Mouse (Mus musculus) lung, postnatal 0 days (tissue): ENCODE results near the gene Abi3bp. TPM values are rescaled to one million over a fixed set of nuclear protein-coding genes. Genes with fewer than 3 reads are reported as not detected.
A peak's percentile ranks its signal among the peaks of the same experiment; 100 is the strongest.

ENCODE experiments used
- ATAC-seq: fragments of 200-750 bp; cut with Nextera tagmentation; 2 replicates; pipeline ENCODE4 v1.8.0; 2017; ENCODE audit warnings: moderate library complexity
- DNase-seq: peaks from one replicate; pipeline ENCODE4 v3.0.0-alpha.2; 2016; ENCODE audit warnings: low spot score
- H3K27ac ChIP-seq: fragments of 300-500 bp; sonication (generic); 2 replicates; pipeline ENCODE4 v1.5.1; 2014; ENCODE audit warnings: antibody characterized with exemption, mild to moderate bottlenecking, low read length, mixed read lengths
- H3K27me3 ChIP-seq: fragments of 300-500 bp; sonication (generic); replicated peaks from 2 replicates; pipeline ENCODE4 v1.6.1; 2014; ENCODE audit warnings: low read length, mixed read lengths; ENCODE audit not compliant: insufficient read depth
- H3K36me3 ChIP-seq: fragments of 300-500 bp; sonication (generic); 2 replicates; pipeline ENCODE4 v1.6.1; 2014; ENCODE audit warnings: low read length, mixed read lengths; ENCODE audit not compliant: insufficient read depth
- H3K4me1 ChIP-seq: fragments of 300-500 bp; sonication (generic); 2 replicates; pipeline ENCODE4 v1.6.1; 2014; ENCODE audit warnings: antibody characterized with exemption, low read depth, low read length, mixed read lengths; ENCODE audit not compliant: insufficient read depth
- H3K4me2 ChIP-seq: fragments of 300-500 bp; sonication (generic); replicated peaks from 2 replicates; pipeline ENCODE4 v1.6.1; 2014; ENCODE audit warnings: low read depth, mild to moderate bottlenecking, low read length, moderate library complexity, mixed read lengths
- H3K4me3 ChIP-seq: fragments of 300-500 bp; sonication (generic); 2 replicates; pipeline ENCODE4 v1.5.1; 2014; ENCODE audit warnings: low read depth, low read length
- H3K9ac ChIP-seq: fragments of 300-500 bp; sonication (generic); replicated peaks from 2 replicates; pipeline ENCODE4 v1.6.1; 2014; ENCODE audit warnings: low read depth, mild to moderate bottlenecking
- H3K9me3 ChIP-seq: fragments of 300-500 bp; sonication (generic); 2 replicates; pipeline ENCODE4 v1.6.1; 2016; ENCODE audit warnings: low read length, mixed read lengths
- CTCF ChIP-seq: IDR thresholded peaks from 2 replicates; pipeline ENCODE4 v1.5.1; 2016; ENCODE audit warnings: antibody characterized with exemption, mild to moderate bottlenecking
- EP300 ChIP-seq: IDR thresholded peaks from 2 replicates; pipeline ENCODE4 v1.6.1; 2016; ENCODE audit warnings: antibody characterized with exemption, mild to moderate bottlenecking, control low read depth
- WGBS: fragments of 180-500 bp; shearing (Covaris S2); extraction: QIAGEN DNeasy Blood & Tissue Kit; methylation state at CpG from one replicate; pipeline ENCODE4 v1.1.7; 2014; 5-methylcytosine and 5-hydroxymethylcytosine counted together
- polyA plus RNA-seq: library from polyadenylated mRNA; unstranded; fragments of >200 nt; fragmentation: Nextera tagmentation; extraction: Ambion mirVana; gene quantifications from 2 replicates; pipeline ENCODE4 v1.2.1, GENCODE M21; 2015

Gene Abi3bp
- polyA plus RNA-seq, 1 experiment from 2014 or later, result 8.4 TPM

DNA sequence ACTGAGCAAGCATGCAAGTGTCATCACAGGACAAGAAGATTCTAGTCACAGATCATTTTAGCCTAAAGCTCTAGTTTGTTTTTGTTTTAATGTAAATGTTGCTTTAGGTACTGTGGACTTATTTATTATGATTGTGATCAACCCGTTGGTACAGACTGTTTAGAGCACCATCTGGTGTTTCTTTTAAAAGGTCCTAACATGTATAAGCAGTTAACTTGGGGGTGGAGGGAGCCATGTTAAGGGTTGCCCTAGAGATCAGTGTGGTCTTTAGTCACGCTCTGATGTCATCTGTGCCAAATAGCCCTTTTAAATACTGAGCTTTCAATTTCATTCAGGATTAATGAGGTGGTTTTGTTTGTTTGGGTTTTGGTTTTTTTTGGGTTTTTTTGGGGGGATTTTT lies 218.8 kb downstream of the Abi3bp start:
- no peak overlapping the region for H3K9ac ChIP-seq
- DNase-seq (no peak), ATAC-seq (no peak)
- WGBS, result 67% methylated on average over 2 of the region's 2 CpGs
- TF ChIP-seq CTCF (no peak), EP300 (no peak)
- H3K36me3 ChIP-seq, result peaks cover 16% of the 10 kb centered on the region; the same call in 1 of the 2 replicates
- no peak overlapping the region for H3K27ac ChIP-seq
- no peaks in the 10 kb centered on the region for H3K4me1 ChIP-seq
- no peaks in the 10 kb centered on the region for H3K9me3 ChIP-seq
- H3K4me3 ChIP-seq, result no peak overlapping the region
- no peak overlapping the region for H3K4me2 ChIP-seq
- H3K27me3 ChIP-seq, result no peaks in the 10 kb centered on the region

DNA sequence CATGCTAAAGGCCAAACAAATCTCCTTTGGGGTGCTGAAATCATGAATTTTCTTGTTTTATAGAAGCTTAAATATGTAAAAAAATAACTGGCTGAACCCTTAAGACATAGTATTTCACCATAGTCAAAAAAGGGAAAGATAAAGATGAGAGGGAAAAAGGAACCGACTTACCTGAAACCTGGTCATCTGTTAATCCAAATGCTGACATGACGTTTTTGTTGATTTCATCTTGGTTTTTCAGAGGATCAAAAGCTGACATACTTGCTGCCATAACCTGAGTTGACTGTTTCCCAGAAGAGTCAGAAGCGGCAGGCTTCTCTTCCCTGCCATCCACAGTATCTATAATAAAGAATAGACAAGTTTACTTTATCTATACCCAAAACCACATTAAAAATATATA lies 223.2 kb downstream of the Abi3bp start:
- TF ChIP-seq EP300 (no peak), CTCF (no peak)
- Histone ChIP-seq H3K9ac (no peak overlapping the region), H3K4me3 (no peak overlapping the region), H3K9me3 (no peaks in the 10 kb centered on the region), H3K4me1 (no peaks in the 10 kb centered on the region), H3K27ac (no peak overlapping the region), H3K4me2 (no peak overlapping the region), H3K27me3 (no peaks in the 10 kb centered on the region), H3K36me3 (peaks cover 8% of the 10 kb centered on the region; the same call in 1 of the 2 replicates)
- DNase-seq (no peak), ATAC-seq (no peak)
- WGBS, result 92% methylated on average over 3 of the region's 3 CpGs

DNA sequence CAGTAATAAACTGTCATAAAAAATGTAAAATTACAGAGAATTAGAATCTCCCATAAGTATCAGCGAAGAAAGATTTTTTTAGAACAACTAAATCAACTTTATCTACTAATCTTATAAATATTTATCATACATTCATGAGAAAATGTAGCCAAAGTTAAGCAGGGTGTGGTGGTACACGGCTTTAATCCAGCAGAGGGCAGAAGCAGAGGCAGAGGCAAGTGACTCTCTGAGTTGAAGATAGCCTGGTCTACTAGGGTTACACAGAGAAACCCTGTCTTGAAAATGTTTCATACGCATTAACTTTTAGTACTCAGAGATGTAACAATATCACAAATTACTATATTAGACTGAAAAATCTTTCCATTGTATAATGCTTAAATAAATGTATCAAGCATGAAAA lies 228.1 kb downstream of the Abi3bp start:
- no peak for TF ChIP-seq EP300
- TF ChIP-seq CTCF, result peak; percentile 45

GRCm38 (mm10) chr16:56710071-56710470 lies 232.4 kb downstream of the Abi3bp start:
- H3K9me3 ChIP-seq, result no peaks in the 10 kb centered on the region
- no peak overlapping the region for H3K4me3 ChIP-seq
- no peaks in the 10 kb centered on the region for H3K27me3 ChIP-seq
- DNase-seq (no peak), ATAC-seq (no peak)
- H3K4me2 ChIP-seq, result no peak overlapping the region
- H3K36me3 ChIP-seq, result peaks cover 14% of the 10 kb centered on the region; the same call in 1 of the 2 replicates
- no peaks in the 10 kb centered on the region; the same call in 1 of the 2 replicates for H3K4me1 ChIP-seq
- no peak overlapping the region for H3K27ac ChIP-seq
- TF ChIP-seq EP300 (no peak), CTCF (no peak)
- no peak overlapping the region for H3K9ac ChIP-seq
- 89% methylated on average over 3 of the region's 3 CpGs for WGBS

More for the DNA sequence above, 228.1 kb downstream of the Abi3bp start:
- H3K4me1 ChIP-seq, result no peaks in the 10 kb centered on the region
- ATAC-seq (no peak), DNase-seq (no peak)
- WGBS, result 74% methylated on average over 3 of the region's 3 CpGs
- no peaks in the 10 kb centered on the region for H3K27me3 ChIP-seq
- H3K4me2 ChIP-seq, result no peak overlapping the region
- H3K9me3 ChIP-seq, result no peaks in the 10 kb centered on the region
- no peak overlapping the region for H3K9ac ChIP-seq
- H3K36me3 ChIP-seq, result peaks cover 11% of the 10 kb centered on the region; the same call in 1 of the 2 replicates
- H3K4me3 ChIP-seq, result no peak overlapping the region
- no peak overlapping the region for H3K27ac ChIP-seq

- no peak for DNase-seq
- peak overlapping the region; percentile 89 for H3K4me2 ChIP-seq
- no peak overlapping the region; the same call in 1 of the 2 replicates for H3K9ac ChIP-seq
- WGBS, result 53% methylated on average over 3 of the region's 3 CpGs
- no peak for ATAC-seq
- no peaks in the 10 kb centered on the region for H3K27me3 ChIP-seq
- no peak overlapping the region for H3K27ac ChIP-seq
- no peaks in the 10 kb centered on the region for H3K9me3 ChIP-seq
- peaks cover 8% of the 10 kb centered on the region; the same call in 1 of the 2 replicates for H3K4me1 ChIP-seq
- H3K36me3 ChIP-seq, result 0 out of 2 replicates have a peak, but pooled peaks cover 6% of the 10 kb centered on the region
- no peak for TF ChIP-seq EP300
- TF ChIP-seq CTCF, result no peak
- no peak overlapping the region for H3K4me3 ChIP-seq
Observed at GRCm38 (mm10) chr16:56715608-56716007, 237.9 kb downstream of the Abi3bp start.

- ATAC-seq, result peak; percentile 56
Observed at GRCm38 (mm10) chr16:56716557-56717179, 239.0 kb downstream of the Abi3bp start.

More at GRCm38 (mm10) chr16:56716557-56717179, 239.0 kb downstream of the Abi3bp start:
- Histone ChIP-seq H3K4me2 (peak overlapping the region; percentile 89), H3K27me3 (no peaks in the 10 kb centered on the region), H3K9ac (peak overlapping the region; percentile 76), H3K9me3 (no peaks in the 10 kb centered on the region), H3K27ac (peak overlapping the region; percentile 88), H3K4me3 (peak overlapping the region; percentile 74), H3K36me3 (0 out of 2 replicates have a peak, but pooled peaks cover 4% of the 10 kb centered on the region), H3K4me1 (peaks cover 8% of the 10 kb centered on the region; the same call in 1 of the 2 replicates)
- TF ChIP-seq CTCF, result no peak
- TF ChIP-seq EP300, result no peak
- 0% methylated on average over 19 of the region's 38 CpGs for WGBS
- peak; percentile 55 for DNase-seq
